Mouse (Mus musculus) left cerebral cortex, adult 6 months (tissue): Measurements from ENCODE around the gene Ms4a4d. TPM values are rescaled to one million over a fixed set of nuclear protein-coding genes. Genes with fewer than 3 reads are reported as not detected.

ENCODE experiments used
- long read RNA-seq, 2 experiments: library from polyadenylated mRNA; unstranded; transcript quantifications; one replicate each; pipeline ENCODE4 v2.0.0; 2019 to 2020
- polyA plus RNA-seq: library from polyadenylated mRNA; unstranded; fragments of <200 nt; fragmentation: Nextera tagmentation; gene quantifications from 2 replicates; pipeline ENCODE4 v1.2.3, GENCODE M21; 2021

The Ms4a4d gene
- not detected in 2 replicates for polyA plus RNA-seq
- long read RNA-seq, experiment 1 = 0 reads
- long read RNA-seq, experiment 2 = 0 reads

GRCm38 (mm10) chr19:11536593-11536992, at the start of gene Ms4a4d:
Gene Ms4a4d (plus strand): TSS chr19:11536801.

DNA sequence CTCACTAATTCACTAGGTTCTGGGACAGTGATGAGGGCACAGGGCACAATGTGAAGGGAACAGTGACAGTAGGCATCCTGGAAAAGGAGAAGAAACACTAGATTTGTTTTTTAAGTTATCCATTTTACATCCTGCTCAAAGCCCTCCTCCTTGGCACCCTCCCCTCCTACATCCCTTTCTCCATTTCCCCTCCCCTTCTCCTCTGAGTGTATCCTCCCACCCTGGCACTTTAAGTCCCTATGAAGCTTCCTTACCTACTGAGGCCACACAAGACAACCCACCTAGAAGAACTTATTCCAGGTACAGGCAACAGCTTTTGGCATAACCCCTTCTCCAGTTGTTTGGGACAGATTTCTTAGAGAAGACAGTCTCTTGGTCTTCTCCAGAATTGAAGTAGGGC, 20.4 kb upstream of the Ms4a4d start, which contains the start of gene Ms4a6b:
Gene Ms4a6b, plus strand, starts transcription at position 267 of the 400 bp plus-strand sequence.

DNA sequence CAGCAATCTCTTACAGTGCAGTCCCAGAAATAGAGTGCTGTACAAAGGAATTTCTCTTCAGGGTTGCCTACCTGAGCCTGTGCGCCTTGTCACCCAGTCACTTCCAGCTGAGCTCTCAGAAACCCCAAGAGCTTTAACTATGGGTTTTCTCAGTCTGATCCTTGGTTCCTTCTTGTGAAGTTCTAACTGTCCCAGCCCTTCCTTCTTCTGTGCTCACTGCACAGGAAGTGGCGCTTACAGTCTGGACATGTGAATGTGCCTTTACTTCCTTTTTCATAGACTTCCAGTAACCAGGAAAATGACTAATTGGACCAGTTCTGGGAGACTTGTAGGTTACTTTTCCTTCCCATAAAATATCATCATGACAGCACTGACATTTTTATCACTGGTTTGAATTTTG, 68.0 kb downstream of the Ms4a4d start, which contains the start of gene Ms4a6d:
Gene Ms4a6d, minus strand, starts transcription at position 247 of the 400 bp plus-strand sequence.

Other genes with a start within 250 kb of the Ms4a4d start
- not detected in 2 replicates for gene Ms4a14, start 222.3 kb upstream of the Ms4a4d start, polyA plus RNA-seq
- 1.0 and 1.7 TPM in 2 replicates for gene Ms4a7, start 200.7 kb upstream of the Ms4a4d start, polyA plus RNA-seq
- 0.26 and 0.46 TPM in 2 replicates for gene Ms4a4a, start 161.3 kb upstream of the Ms4a4d start, polyA plus RNA-seq
- 0.06 TPM in 1 of 2 replicates, not detected in the other for gene Ms4a4c, start 132.0 kb upstream of the Ms4a4d start, polyA plus RNA-seq
- not detected in 2 replicates for gene Ms4a4b, start 93.2 kb upstream of the Ms4a4d start, polyA plus RNA-seq
- 0.59 and 0.72 TPM in 2 replicates for gene Ms4a6c, start 67.4 kb upstream of the Ms4a4d start, polyA plus RNA-seq
- gene Gm8369, start 50.9 kb upstream of the Ms4a4d start, polyA plus RNA-seq = 0.28 and 0.63 TPM in 2 replicates
- 1.2 and 2.2 TPM in 2 replicates for gene Ms4a6b, start 20.3 kb upstream of the Ms4a4d start, polyA plus RNA-seq
- gene Ms4a6d, start 68.0 kb downstream of the Ms4a4d start, polyA plus RNA-seq = 1.7 and 1.8 TPM in 2 replicates
- gene Ms4a2, start 86.9 kb downstream of the Ms4a4d start, polyA plus RNA-seq = not detected in 2 replicates
- not detected in 2 replicates for gene Ms4a3, start 104.0 kb downstream of the Ms4a4d start, polyA plus RNA-seq
- gene Oosp2, start 123.8 kb downstream of the Ms4a4d start, polyA plus RNA-seq = not detected in 2 replicates
- not detected in 2 replicates for gene Oosp1, start 154.3 kb downstream of the Ms4a4d start, polyA plus RNA-seq
- gene Oosp3, start 160.3 kb downstream of the Ms4a4d start, polyA plus RNA-seq = not detected in 2 replicates
- not detected in 2 replicates for gene Gif, start 210.8 kb downstream of the Ms4a4d start, polyA plus RNA-seq
- 62.4 and 67.6 TPM in 2 replicates for gene Mrpl16, start 233.6 kb downstream of the Ms4a4d start, polyA plus RNA-seq